Mouse (Mus musculus): ENCODE results near the gene Myl12a.

DNA sequence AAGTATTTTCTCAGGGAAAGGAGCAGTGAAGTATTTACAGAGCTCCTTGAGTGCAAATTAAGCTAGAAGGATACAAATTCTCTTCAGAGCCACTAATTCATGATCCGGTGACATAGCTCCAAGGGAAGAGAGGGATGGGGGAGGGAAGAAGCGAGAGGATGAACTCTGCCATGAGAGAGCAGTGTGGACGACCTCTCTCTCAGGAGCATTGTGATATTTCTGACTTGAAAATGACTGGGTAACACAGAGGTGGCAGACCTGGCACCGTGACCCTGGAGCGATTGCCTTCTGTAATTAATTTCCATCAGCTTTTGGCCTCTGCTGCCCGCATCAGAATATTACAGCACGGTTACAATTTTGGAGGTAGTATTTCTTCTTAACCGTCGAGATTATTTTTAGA, 17.2 kb upstream of the Myl12a start:
- TF ChIP-seq CTCF (IDR thresholded peaks at IDR 0.05; ENCODE audit: borderline replicate concordance, insufficient read depth, low read depth, low read length) (no peak), POLR2A (IDR thresholded peaks at IDR 0.05; ENCODE audit: borderline replicate concordance, insufficient read depth, low read length) (no peak)
